Mouse (Mus musculus) bone marrow, adult 2 months (tissue): ENCODE data around the gene Taf3.

Source experiments
- CTCF ChIP-seq: fragments of 200-500 bp; IDR thresholded peaks from 2 replicates; pipeline ENCODE4 v1.5.1; 2011; ENCODE audit warnings: low read length, control low read depth; ENCODE audit not compliant: control insufficient read depth, insufficient read depth
- POLR2A ChIP-seq: fragments of 200-500 bp; IDR thresholded peaks from 2 replicates; pipeline ENCODE4 v1.6.1; 2011; ENCODE audit warnings: low read depth, mild to moderate bottlenecking, control low read depth, low read length, borderline replicate concordance; ENCODE audit not compliant: control insufficient read depth

- TF ChIP-seq CTCF (no peak), POLR2A (no peak)
Observed at GRCm38 (mm10) chr2:10051996-10052395, 3.6 kb upstream of the Taf3 start.
